Mouse (Mus musculus) granulocyte monocyte progenitor cell, adult 5-6 weeks (primary cell): ENCODE data around the gene Noxa1. TPM values are rescaled to one million over a fixed set of nuclear protein-coding genes. Genes with fewer than 3 reads are reported as not detected.

Source experiments
- ATAC-seq: replicated peaks from 2 replicates; pipeline ENCODE4 v1.8.0; 2016; ENCODE audit warnings: mild to moderate bottlenecking, moderate TSS enrichment, inconsistent platforms; ENCODE audit not compliant: poor library complexity, severe bottlenecking
- total RNA-seq, 2 experiments: library from RNA; stranded (forward) in 1 of 2; stranded (reverse) in 1 of 2; fragments of 200-712, 200-1000 nt in 1 of 2; fragments of >200 nt in 1 of 2; fragmentation: Nextera tagmentation in 1 of 2; gene quantifications; 2 replicates each; pipeline ENCODE4 v1.2.3; 2014 to 2017

Gene Noxa1
- total RNA-seq, 2 experiments from 2014 or later: not detected

DNA sequence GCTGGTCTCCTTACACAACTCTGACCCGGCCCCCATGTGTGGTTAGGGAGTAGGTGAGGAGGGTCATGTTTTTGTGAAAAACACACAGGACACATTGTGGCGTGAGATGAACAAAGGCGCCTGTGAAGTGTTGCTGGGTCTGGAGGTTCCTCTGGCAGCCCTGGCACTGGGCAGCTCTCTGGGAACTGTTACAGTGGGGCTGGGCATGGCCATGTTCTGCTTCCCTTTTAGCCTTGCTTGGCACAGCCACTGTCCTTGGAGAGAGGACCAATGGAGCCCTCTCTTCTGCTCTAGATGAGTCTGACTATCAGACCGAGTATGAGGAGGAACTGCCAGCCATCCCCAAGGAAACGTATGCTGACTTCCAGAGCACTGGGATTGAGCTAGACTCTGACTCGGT lies 41.8 kb downstream of the Noxa1 start:
- no peak for ATAC-seq

- ATAC-seq: no peak
Measured at GRCm38 (mm10) chr2:25051450-25051849, 43.5 kb downstream of the Noxa1 start.

GRCm38 (mm10) chr2:25050921-25051320 lies 44.0 kb downstream of the Noxa1 start:
- no peak for ATAC-seq

DNA sequence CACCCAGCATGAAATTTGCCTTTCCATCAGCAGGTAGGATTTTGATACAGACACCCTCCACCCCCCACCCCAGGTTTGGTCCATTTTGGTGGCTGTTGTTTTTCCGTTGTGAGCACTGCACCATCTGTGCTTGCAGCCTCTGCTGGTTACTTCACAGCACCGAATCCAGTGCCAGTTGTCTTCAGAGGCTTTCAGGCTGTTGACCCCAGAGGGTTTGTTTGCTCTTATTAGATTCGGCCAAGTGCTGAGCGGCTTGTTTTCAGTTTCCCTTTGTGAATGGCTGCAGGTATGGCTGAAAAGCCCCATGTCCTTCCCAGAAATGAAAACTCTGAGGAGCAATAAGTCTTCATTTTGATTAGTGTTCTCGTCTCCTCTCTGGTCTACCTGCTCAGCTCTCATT lies 54.9 kb downstream of the Noxa1 start:
- no peak for ATAC-seq

Other genes starting within 250 kb of the Noxa1 start
- 61.9 and 82.0 TPM in 2 replicates for gene Ehmt1, start 175.5 kb downstream of the Noxa1 start, total RNA-seq (2014; fragmentation: Nextera tagmentation)
- gene Ehmt1, start 175.5 kb downstream of the Noxa1 start, total RNA-seq (2017): 91.2 and 105 TPM in 2 replicates
- 46.0 and 82.7 TPM in 2 replicates for gene Arrdc1, start 159.9 kb downstream of the Noxa1 start, total RNA-seq (2014; fragmentation: Nextera tagmentation)
- gene Arrdc1, start 159.9 kb downstream of the Noxa1 start, total RNA-seq (2017): 57.3 and 68.1 TPM in 2 replicates
- 18.5 and 26.3 TPM in 2 replicates for gene Zmynd19, start 145.4 kb downstream of the Noxa1 start, total RNA-seq (2014; fragmentation: Nextera tagmentation)
- gene Zmynd19, start 145.4 kb downstream of the Noxa1 start, total RNA-seq (2017): 38.6 and 72.0 TPM in 2 replicates
- gene Dph7, start 132.7 kb downstream of the Noxa1 start, total RNA-seq (2014; fragmentation: Nextera tagmentation): 24.5 and 25.1 TPM in 2 replicates
- 21.1 and 23.7 TPM in 2 replicates for gene Dph7, start 132.7 kb downstream of the Noxa1 start, total RNA-seq (2017)
- 69.5 and 99.3 TPM in 2 replicates for gene Mrpl41, start 120.1 kb downstream of the Noxa1 start, total RNA-seq (2014; fragmentation: Nextera tagmentation)
- 174 and 218 TPM in 2 replicates for gene Mrpl41, start 120.1 kb downstream of the Noxa1 start, total RNA-seq (2017)
- gene Pnpla7, start 119.1 kb downstream of the Noxa1 start, total RNA-seq (2014; fragmentation: Nextera tagmentation): 42.6 and 54.4 TPM in 2 replicates
- gene Pnpla7, start 119.1 kb downstream of the Noxa1 start, total RNA-seq (2017): 30.4 and 40.5 TPM in 2 replicates
- 18.6 and 19.2 TPM in 2 replicates for gene Nsmf, start 40.8 kb downstream of the Noxa1 start, total RNA-seq (2014; fragmentation: Nextera tagmentation)
- gene Nsmf, start 40.8 kb downstream of the Noxa1 start, total RNA-seq (2017): 4.2 and 22.6 TPM in 2 replicates
- gene Entpd8, start 14.8 kb downstream of the Noxa1 start, total RNA-seq (2014; fragmentation: Nextera tagmentation): not detected in 2 replicates
- not detected in 2 replicates for gene Entpd8, start 14.8 kb downstream of the Noxa1 start, total RNA-seq (2017)
- 0.62 TPM in 1 of 2 replicates, not detected in the other for gene Nrarp, start 85.6 kb upstream of the Noxa1 start, total RNA-seq (2014; fragmentation: Nextera tagmentation)
- 0.39 and 0.72 TPM in 2 replicates for gene Nrarp, start 85.6 kb upstream of the Noxa1 start, total RNA-seq (2017)
- 14.6 and 20.2 TPM in 2 replicates for gene Tor4a, start 101.7 kb upstream of the Noxa1 start, total RNA-seq (2014; fragmentation: Nextera tagmentation)
- gene Tor4a, start 101.7 kb upstream of the Noxa1 start, total RNA-seq (2017): 14.7 and 16.4 TPM in 2 replicates
- gene Nelfb, start 116.3 kb upstream of the Noxa1 start, total RNA-seq (2014; fragmentation: Nextera tagmentation): 58.5 and 79.5 TPM in 2 replicates
- 33.7 and 81.1 TPM in 2 replicates for gene Nelfb, start 116.3 kb upstream of the Noxa1 start, total RNA-seq (2017)
- gene Stpg3, start 119.5 kb upstream of the Noxa1 start, total RNA-seq (2014; fragmentation: Nextera tagmentation): not detected in 2 replicates
- gene Stpg3, start 119.5 kb upstream of the Noxa1 start, total RNA-seq (2017): not detected in 2 replicates
- gene Fam166a, start 123.6 kb upstream of the Noxa1 start, total RNA-seq (2014; fragmentation: Nextera tagmentation): not detected in 2 replicates
- not detected in 2 replicates for gene Fam166a, start 123.6 kb upstream of the Noxa1 start, total RNA-seq (2017)
- gene Tubb4b, start 129.6 kb upstream of the Noxa1 start, total RNA-seq (2014; fragmentation: Nextera tagmentation): 180 and 327 TPM in 2 replicates
- gene Tubb4b, start 129.6 kb upstream of the Noxa1 start, total RNA-seq (2017): 560 and 623 TPM in 2 replicates
- not detected in 2 replicates for gene Slc34a3, start 139.2 kb upstream of the Noxa1 start, total RNA-seq (2014; fragmentation: Nextera tagmentation)
- not detected in 2 replicates for gene Slc34a3, start 139.2 kb upstream of the Noxa1 start, total RNA-seq (2017)
- not detected in 2 replicates for gene Rnf224, start 141.6 kb upstream of the Noxa1 start, total RNA-seq (2014; fragmentation: Nextera tagmentation)
- not detected in 2 replicates for gene Rnf224, start 141.6 kb upstream of the Noxa1 start, total RNA-seq (2017)
- gene Rnf208, start 147.1 kb upstream of the Noxa1 start, total RNA-seq (2014; fragmentation: Nextera tagmentation): 0.58 TPM in 1 of 2 replicates, not detected in the other
- not detected in 2 replicates for gene Rnf208, start 147.1 kb upstream of the Noxa1 start, total RNA-seq (2017)
- gene Cysrt1, start 147.3 kb upstream of the Noxa1 start, total RNA-seq (2014; fragmentation: Nextera tagmentation): not detected in 2 replicates
- gene Cysrt1, start 147.3 kb upstream of the Noxa1 start, total RNA-seq (2017): not detected in 2 replicates
- gene AL732309.1, start 151.7 kb upstream of the Noxa1 start, total RNA-seq (2014; fragmentation: Nextera tagmentation): 5.2 and 16.1 TPM in 2 replicates
- gene AL732309.1, start 151.7 kb upstream of the Noxa1 start, total RNA-seq (2017): 5.6 and 7.4 TPM in 2 replicates
- gene Tmem203, start 160.3 kb upstream of the Noxa1 start, total RNA-seq (2014; fragmentation: Nextera tagmentation): 6.7 and 17.4 TPM in 2 replicates
- gene Tmem203, start 160.3 kb upstream of the Noxa1 start, total RNA-seq (2017): 6.1 and 11.2 TPM in 2 replicates
- gene Tprn, start 167.5 kb upstream of the Noxa1 start, total RNA-seq (2014; fragmentation: Nextera tagmentation): 15.0 and 17.2 TPM in 2 replicates
- gene Tprn, start 167.5 kb upstream of the Noxa1 start, total RNA-seq (2017): 7.1 and 8.7 TPM in 2 replicates
- gene Ssna1, start 177.3 kb upstream of the Noxa1 start, total RNA-seq (2014; fragmentation: Nextera tagmentation): 120 TPM in 2 replicates
- gene Ssna1, start 177.3 kb upstream of the Noxa1 start, total RNA-seq (2017): 52.7 and 84.1 TPM in 2 replicates
- 34.7 and 46.0 TPM in 2 replicates for gene Anapc2, start 177.3 kb upstream of the Noxa1 start, total RNA-seq (2014; fragmentation: Nextera tagmentation)
- gene Anapc2, start 177.3 kb upstream of the Noxa1 start, total RNA-seq (2017): 17.8 and 35.7 TPM in 2 replicates
- gene Tmem210, start 193.0 kb upstream of the Noxa1 start, total RNA-seq (2014; fragmentation: Nextera tagmentation): not detected in 2 replicates
- not detected in 2 replicates for gene Tmem210, start 193.0 kb upstream of the Noxa1 start, total RNA-seq (2017)
- not detected in 2 replicates for gene Lrrc26, start 194.8 kb upstream of the Noxa1 start, total RNA-seq (2014; fragmentation: Nextera tagmentation)
- not detected in 2 replicates for gene Lrrc26, start 194.8 kb upstream of the Noxa1 start, total RNA-seq (2017)
- not detected in 2 replicates for gene Grin1, start 224.0 kb upstream of the Noxa1 start, total RNA-seq (2014; fragmentation: Nextera tagmentation)
- not detected in 2 replicates for gene Grin1, start 224.0 kb upstream of the Noxa1 start, total RNA-seq (2017)
- gene Man1b1, start 237.2 kb upstream of the Noxa1 start, total RNA-seq (2014; fragmentation: Nextera tagmentation): 36.5 and 37.2 TPM in 2 replicates
- gene Man1b1, start 237.2 kb upstream of the Noxa1 start, total RNA-seq (2017): 34.1 and 38.6 TPM in 2 replicates